Mouse (Mus musculus): ENCODE data around the gene Palld.

The Palld gene

GRCm38 (mm10) chr8:61731306-61732088, 171.0 kb downstream of the Palld start:
- in situ Hi-C loops (cut with MboI; ENCODE audit: low sequenced_read_pairs) = no loop called here

DNA sequence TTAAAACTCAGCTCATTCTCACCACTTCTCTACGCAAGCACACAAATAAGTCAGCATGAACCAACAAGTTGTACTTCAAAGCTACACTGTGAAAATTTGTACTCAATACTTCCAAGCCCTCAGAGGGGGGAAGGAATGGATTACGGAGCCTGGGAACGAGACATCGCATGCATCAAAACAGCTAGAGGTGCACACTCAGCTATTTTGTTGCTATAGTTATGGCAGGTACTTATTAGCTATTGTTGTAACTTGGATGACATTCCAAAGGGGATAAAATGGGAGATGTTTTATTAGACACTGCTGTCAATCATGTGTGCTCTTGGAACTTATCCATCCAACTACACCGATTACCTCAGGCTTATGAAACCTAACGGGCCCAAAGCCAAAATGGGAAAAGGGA, 171.8 kb downstream of the Palld start:
- in situ Hi-C loops (cut with MboI; ENCODE audit: low sequenced_read_pairs) = no loop called here

DNA sequence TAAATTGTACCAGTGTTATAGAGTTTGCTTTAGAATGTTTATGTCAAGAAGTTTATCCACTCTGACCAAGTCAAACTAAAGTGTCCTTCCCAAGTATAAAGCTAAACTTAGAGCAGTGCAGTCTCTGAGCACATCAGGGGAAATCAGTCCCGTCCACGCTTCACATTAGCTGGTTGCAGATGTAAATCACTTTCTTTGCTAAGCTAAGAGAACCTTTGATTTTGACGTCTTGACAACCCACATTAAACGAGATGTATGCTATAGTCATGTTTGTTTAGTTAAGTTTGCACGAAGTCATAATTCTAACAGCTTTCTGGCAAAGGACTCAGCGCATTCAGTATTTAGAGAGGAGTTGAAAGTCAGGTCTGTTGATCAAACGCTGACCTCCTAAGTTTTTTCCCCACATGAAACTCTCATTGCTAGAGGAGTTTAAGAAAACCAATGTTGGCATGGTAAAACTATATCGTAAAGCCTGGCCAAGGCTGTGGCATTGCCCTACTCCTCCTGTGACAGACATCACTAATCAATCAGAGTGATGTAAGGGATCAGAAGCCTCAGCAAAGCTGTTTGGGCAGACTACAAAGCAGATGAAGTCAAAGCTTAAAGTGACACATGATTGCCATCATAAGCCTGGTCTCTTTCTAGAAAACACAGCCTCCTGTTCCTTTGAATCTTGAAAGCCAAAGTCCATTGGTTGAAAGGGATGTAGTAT, 177.0 kb downstream of the Palld start:
- in situ Hi-C loops (cut with MboI; ENCODE audit: low sequenced_read_pairs) = no loop called here

GRCm38 (mm10) chr8:61722226-61722625, 180.3 kb downstream of the Palld start:
- in situ Hi-C loops (cut with MboI; ENCODE audit: low sequenced_read_pairs) = no loop called here

GRCm38 (mm10) chr8:61715351-61716125, 187.0 kb downstream of the Palld start:
- in situ Hi-C loops (cut with MboI; ENCODE audit: low sequenced_read_pairs) = no loop called here

DNA sequence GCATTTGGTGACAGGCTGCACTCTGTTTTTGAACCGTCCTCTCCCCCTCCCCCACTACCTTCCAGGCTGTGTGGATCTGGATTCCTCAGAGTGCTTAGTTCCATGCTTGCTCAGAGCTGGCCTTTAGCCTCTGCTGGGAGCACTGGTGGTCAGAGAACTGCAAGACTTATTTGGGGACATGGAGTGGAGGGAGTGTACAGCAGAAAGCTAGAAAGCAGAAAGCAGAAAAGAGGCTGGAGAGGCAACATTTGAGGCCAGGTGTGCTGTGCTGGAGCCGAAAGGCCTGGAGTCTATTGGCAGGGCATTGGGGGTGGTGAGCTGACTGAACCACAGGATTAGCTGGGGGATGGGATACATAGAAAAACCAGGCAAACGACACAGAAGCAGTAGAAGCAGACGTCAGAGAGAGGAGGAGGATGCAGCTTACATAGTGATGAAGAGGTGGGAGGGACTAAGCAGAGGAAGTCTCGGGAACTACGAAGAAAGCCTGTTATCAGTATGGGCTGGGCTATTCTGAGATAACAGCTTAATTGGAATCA, 188.1 kb downstream of the Palld start:
- in situ Hi-C loops (cut with MboI; ENCODE audit: low sequenced_read_pairs) = no loop called here

GRCm38 (mm10) chr8:61713195-61713990, 189.1 kb downstream of the Palld start:
- in situ Hi-C loops (cut with MboI; ENCODE audit: low sequenced_read_pairs) = no loop called here

DNA sequence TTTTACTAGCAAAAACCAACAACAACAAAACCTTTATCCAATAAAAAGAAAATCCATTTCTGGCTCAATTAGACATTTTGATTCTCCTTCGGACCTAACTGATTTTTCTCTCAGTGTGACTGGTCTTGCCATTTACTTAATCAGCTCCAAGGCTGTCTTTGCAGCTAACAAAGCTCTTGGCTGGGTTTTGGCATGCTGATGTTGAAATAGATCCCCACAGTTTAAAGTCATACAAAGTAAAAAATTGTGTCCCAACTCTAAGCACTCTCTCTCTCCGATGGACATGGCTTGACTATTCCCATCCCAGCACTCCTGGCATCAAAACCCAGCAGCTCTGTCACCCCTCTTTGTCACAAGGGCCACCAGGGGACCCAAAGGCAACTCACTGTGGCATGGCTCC, 190.1 kb downstream of the Palld start:
- in situ Hi-C loops (cut with MboI; ENCODE audit: low sequenced_read_pairs) = no loop called here

- in situ Hi-C loops (cut with MboI; ENCODE audit: low sequenced_read_pairs) = no loop called here
These were observed 193.7 kb downstream of the Palld start for GRCm38 (mm10) chr8:61708586-61709305.

DNA sequence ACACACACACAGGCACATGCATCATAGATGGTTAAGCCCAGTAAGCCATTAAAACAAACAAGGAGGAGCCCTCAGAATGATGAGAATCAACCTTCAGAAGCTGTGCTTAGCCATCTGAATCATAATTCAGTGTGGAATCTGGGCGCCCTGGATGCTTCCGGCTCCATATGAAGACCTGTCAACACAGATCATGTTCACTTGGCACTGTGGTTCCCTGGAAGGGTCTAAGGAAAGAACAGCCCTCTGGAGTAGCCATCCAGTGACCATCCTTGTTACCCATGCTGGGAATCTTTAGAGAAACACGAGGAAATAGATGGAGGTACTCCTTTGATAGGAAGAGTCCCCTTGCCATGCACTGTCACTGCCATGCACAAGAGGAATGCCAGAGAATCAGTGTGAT, 197.0 kb downstream of the Palld start:
- in situ Hi-C loops (cut with MboI; ENCODE audit: low sequenced_read_pairs) = no loop called here

GRCm38 (mm10) chr8:61702122-61702521, 200.4 kb downstream of the Palld start:
- in situ Hi-C loops (cut with MboI; ENCODE audit: low sequenced_read_pairs) = no loop called here

DNA sequence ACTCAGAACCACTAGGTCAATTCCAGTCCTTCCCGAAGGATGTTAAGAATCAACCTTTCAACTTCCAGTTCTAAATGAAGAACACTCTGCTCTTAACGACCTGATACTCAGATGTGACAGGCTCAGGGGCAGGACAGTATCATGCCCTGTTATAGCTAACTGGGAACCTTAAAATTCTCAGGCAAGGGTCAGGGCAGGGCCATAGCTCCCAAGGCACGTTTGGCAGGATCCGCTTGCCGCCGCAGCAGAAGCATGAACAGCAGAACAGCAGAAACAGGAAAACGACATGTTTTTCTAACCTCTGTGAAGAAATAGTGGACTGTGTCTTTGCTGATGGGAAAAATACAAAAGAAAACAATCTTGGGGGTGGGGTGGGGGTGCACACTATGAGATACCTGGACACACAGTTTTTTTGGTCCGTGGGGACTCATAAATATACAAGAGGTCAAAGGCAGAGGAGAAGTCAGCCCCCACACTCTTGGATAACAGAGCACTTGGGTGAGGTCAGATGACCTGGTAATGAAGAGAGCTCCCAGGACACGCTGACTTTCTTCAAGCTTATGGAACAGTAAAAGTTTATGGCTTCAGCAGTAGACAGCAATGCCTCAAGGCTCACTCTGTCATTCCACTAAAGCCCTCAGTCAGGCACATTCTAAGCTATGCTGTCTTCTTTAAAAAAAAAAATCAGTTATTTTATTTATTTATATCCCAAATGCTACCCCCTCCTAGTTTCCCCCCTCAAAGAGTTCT, 201.4 kb downstream of the Palld start:
- in situ Hi-C loops (cut with MboI; ENCODE audit: low sequenced_read_pairs) = no loop called here

DNA sequence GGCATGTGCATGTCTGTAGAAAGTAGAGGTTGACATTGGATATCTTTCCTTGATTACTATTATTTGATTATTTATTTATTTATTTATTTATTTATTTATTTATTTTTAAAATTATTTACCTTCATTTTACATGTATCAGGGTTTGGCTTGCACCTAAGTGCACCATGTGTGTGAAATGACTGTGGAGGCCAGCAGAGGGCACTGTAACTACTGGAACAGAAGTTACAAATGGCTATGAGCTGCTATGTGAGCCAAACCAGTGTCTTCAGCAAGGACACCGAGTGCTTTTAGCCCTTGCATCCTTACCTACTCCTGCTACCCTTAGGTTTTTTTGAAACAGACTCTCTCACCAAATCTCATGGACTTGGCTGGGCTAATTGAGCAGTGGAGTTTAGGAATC, 202.2 kb downstream of the Palld start:
- in situ Hi-C loops (cut with MboI; ENCODE audit: low sequenced_read_pairs) = no loop called here

DNA sequence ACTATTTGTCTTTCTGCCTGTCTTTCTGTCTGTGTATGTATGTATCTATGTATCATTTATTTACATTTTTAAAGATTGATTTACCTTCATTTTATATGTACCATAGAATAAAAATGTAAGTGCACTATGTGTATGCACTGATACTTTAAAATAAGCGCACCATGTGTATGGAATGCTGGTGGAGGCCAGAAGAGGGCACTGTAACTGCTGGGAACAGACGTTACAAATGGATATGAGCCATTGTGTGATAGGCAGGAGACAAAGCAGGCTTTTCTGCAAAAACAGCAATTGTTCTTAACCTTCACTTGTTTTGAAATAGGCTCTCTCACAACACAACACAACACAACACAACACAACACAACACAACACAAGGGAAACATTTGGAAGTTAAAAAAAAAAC, 203.5 kb downstream of the Palld start:
- in situ Hi-C loops (cut with MboI; ENCODE audit: low sequenced_read_pairs) = no loop called here

- in situ Hi-C loops (cut with MboI; ENCODE audit: low sequenced_read_pairs) = no loop called here
These were observed 204.6 kb downstream of the Palld start for GRCm38 (mm10) chr8:61697728-61698385.

DNA sequence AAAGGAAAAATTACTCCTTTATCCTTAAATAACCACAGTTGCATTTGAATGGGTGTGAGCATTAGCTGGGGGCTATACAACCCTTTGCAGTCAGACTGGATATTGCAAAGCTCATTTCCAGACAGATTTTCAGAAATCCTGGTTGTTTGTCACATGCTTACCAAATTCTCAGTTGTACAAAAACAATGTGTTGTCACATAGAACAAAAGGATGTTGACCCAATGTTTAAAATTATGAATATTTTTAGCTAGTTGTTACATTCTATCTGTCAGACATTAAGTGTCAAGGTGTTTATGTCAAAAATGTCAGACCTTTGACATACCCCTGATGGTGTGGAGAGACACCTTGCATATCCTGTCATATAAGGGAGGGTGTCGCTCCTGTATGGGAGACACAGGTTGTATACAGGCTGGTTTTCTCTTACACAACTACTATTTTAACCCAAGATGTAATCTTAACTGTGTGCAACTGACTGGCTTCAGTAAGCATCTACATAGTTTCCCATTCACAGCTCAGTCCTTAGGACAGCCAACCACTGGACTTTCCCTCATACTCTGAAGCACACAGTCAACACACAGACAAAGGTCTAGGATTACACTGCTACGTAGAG, 205.5 kb downstream of the Palld start:
- in situ Hi-C loops (cut with MboI; ENCODE audit: low sequenced_read_pairs) = no loop called here

DNA sequence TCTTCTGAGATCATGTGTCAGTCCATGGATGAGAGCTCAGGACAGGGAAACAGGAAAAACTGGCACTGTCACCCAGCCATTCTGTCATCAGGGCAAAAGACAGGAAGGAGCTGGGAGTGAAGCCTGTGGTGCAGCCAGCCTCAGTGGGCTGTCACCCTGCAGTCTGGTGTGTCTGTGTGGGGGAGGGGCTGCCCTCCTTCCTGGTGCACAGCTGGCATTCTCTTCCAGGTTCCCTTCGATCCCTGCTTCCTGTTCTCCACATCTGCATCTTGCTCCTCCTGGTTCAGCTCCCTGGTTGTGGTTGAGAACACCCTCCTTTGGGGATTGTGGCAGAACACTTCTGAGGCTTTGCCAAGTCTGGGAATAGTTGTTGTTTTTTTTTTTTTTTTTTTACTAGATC, 207.1 kb downstream of the Palld start:
- in situ Hi-C loops (cut with MboI; ENCODE audit: low sequenced_read_pairs) = no loop called here

- in situ Hi-C loops (cut with MboI; ENCODE audit: low sequenced_read_pairs) = no loop called here
These were observed 209.6 kb downstream of the Palld start for GRCm38 (mm10) chr8:61692866-61693265.

Measured in CH12F3 (cell line).